ENCODE assay signal across 8 mouse cellular contexts in genomic region chrX:53642980-53643961, GRCm38 (mm10). TPM values are rescaled to one million over a fixed set of nuclear protein-coding genes. Genes with fewer than 3 reads are reported as not detected.
A peak's percentile ranks its signal among the peaks of the same experiment; 100 is the strongest.
DNase-seq lines count a peak whose midpoint lies in the region; ATAC-seq and TF ChIP-seq lines count a peak whose summit lies in the region.
"Not testable (repeated sequence)": the region's sequence is repeated elsewhere in the genome, so short reads cannot be mapped to it uniquely, and the experiment has no call there.

TSS of gene Rtl8a (minus strand) at chrX:53643682.

- H3K27ac ChIP-seq in heart, embryonic 11.5 days (ENCODE audit: low read depth, low read length) = peak within 1 kb of the TSS; percentile 50; the same call in 1 of the 2 replicates
- peak within 1 kb of the TSS; percentile 62; the same call in 1 of the 2 replicates for H3K27ac ChIP-seq in kidney, embryonic 15.5 days
- peak within 1 kb of the TSS; percentile 63 for H3K27ac ChIP-seq in limb, embryonic 15.5 days
- peak within 1 kb of the TSS; percentile 32; the same call in 1 of the 2 replicates for H3K27ac ChIP-seq in midbrain, postnatal 0 days (ENCODE audit: low read depth, low read length)

- peak; percentile 90 for ATAC-seq in heart, embryonic 11.5 days (replicated peaks; ENCODE audit: insufficient number of reproducible peaks, low FRiP score, low TSS enrichment)
- ATAC-seq in kidney, embryonic 15.5 days (replicated peaks; ENCODE audit: low FRiP score) = peak; percentile 95
- peak; percentile 86 for ATAC-seq in limb, embryonic 15.5 days (ENCODE audit: insufficient number of reproducible peaks, low FRiP score, low TSS enrichment, low read depth)
- peak; percentile 94 for ATAC-seq in midbrain, postnatal 0 days (ENCODE audit: low FRiP score)

- 14% methylated on average over 11 of the region's 50 CpGs for WGBS in heart, embryonic 11.5 days (ENCODE audit: insufficient replicate concordance)
- 15% methylated on average over 13 of the region's 50 CpGs for WGBS in kidney, embryonic 15.5 days
- 25% methylated on average over 12 of the region's 50 CpGs for WGBS in limb, embryonic 15.5 days
- 25% methylated on average over 11 of the region's 50 CpGs for WGBS in midbrain, postnatal 0 days

- TF ChIP-seq CTCF in brain, embryonic 14.5 days (IDR thresholded peaks at IDR 0.05; ENCODE audit: borderline replicate concordance, extremely low read depth, insufficient read depth, insufficient read length); midbrain, postnatal 0 days (IDR thresholded peaks at IDR 0.05): not testable (repeated sequence)

- peak within 1 kb of the TSS; percentile 43; the same call in 1 of the 2 replicates for H3K9ac ChIP-seq in heart, embryonic 11.5 days (ENCODE audit: low read depth, low read length)
- H3K9ac ChIP-seq in kidney, embryonic 15.5 days; limb, embryonic 15.5 days: not testable (repeated sequence)
- H3K9ac ChIP-seq in midbrain, postnatal 0 days (replicated peaks; ENCODE audit: low read length, poor library complexity, severe bottlenecking) = 0 out of 2 replicates have a peak within 1 kb of the TSS, but pooled peaks have one; percentile 19

- not testable (repeated sequence) for H3K9me3 ChIP-seq in erythroblast, embryonic 14.5 days (ENCODE audit: control insufficient read depth, low read length); heart, embryonic 11.5 days (replicated peaks; ENCODE audit: control insufficient read depth, low read length); kidney, embryonic 15.5 days (replicated peaks); limb, embryonic 15.5 days; midbrain, postnatal 0 days (ENCODE audit: low read length)

- peak within 1 kb of the TSS; percentile 48 for H3K4me3 ChIP-seq in erythroblast, embryonic 14.5 days (replicated peaks)
- peak within 1 kb of the TSS; percentile 34 for H3K4me3 ChIP-seq in heart, embryonic 11.5 days (ENCODE audit: low read depth, low read length)
- peak within 1 kb of the TSS; percentile 38 for H3K4me3 ChIP-seq in kidney, embryonic 15.5 days (replicated peaks)
- peak within 1 kb of the TSS; percentile 36 for H3K4me3 ChIP-seq in limb, embryonic 15.5 days
- peak within 1 kb of the TSS; percentile 35 for H3K4me3 ChIP-seq in midbrain, postnatal 0 days (ENCODE audit: low read depth, low read length)

- H3K36me3 ChIP-seq in erythroblast, embryonic 14.5 days (ENCODE audit: control insufficient read depth); heart, embryonic 11.5 days (ENCODE audit: control insufficient read depth, insufficient read depth, low read length); kidney, embryonic 15.5 days; limb, embryonic 15.5 days; midbrain, postnatal 0 days (ENCODE audit: insufficient read depth, low read length): not testable (repeated sequence)

- peak; percentile 86 for DNase-seq in 3134 (ENCODE audit: extremely low read depth, insufficient read length, low spot score)
- DNase-seq in brain, embryonic 14.5 days (ENCODE audit: low read depth) = peak; percentile 93
- peak; percentile 85 for DNase-seq in midbrain, postnatal 0 days (ENCODE audit: low spot score)
- peak; percentile 13 to 72 for DNase-seq in spleen, postnatal 10 days (ENCODE audit: low spot score in 2 of 2)

- H3K4me2 ChIP-seq in heart, embryonic 11.5 days = peak within 1 kb of the TSS; percentile 54
- peak within 1 kb of the TSS; percentile 51 for H3K4me2 ChIP-seq in kidney, embryonic 15.5 days
- H3K4me2 ChIP-seq in limb, embryonic 15.5 days = peak within 1 kb of the TSS; percentile 35
- H3K4me2 ChIP-seq in midbrain, postnatal 0 days (ENCODE audit: low read depth, low read length, poor library complexity, severe bottlenecking) = peak within 1 kb of the TSS; percentile 43

- not testable (repeated sequence) for H3K4me1 ChIP-seq in erythroblast, embryonic 14.5 days (ENCODE audit: control insufficient read depth); heart, embryonic 11.5 days (ENCODE audit: control insufficient read depth, insufficient read depth, low read length); kidney, embryonic 15.5 days; limb, embryonic 15.5 days; midbrain, postnatal 0 days (ENCODE audit: insufficient read depth, low read length)

- not testable (repeated sequence) for TF ChIP-seq POLR2A in brain, embryonic 14.5 days (IDR thresholded peaks at IDR 0.05; ENCODE audit: borderline replicate concordance, extremely low read depth, insufficient read depth, insufficient read length, poor library complexity, severe bottlenecking)

- not testable (repeated sequence) for H3K27me3 ChIP-seq in erythroblast, embryonic 14.5 days (ENCODE audit: control insufficient read depth); heart, embryonic 11.5 days (ENCODE audit: control insufficient read depth, insufficient read depth, low read length); kidney, embryonic 15.5 days; limb, embryonic 15.5 days; midbrain, postnatal 0 days (ENCODE audit: insufficient read depth, low read length)

RNA-seq across cellular contexts. Expression of gene Rtl8a, which starts in this region (rescaled TPM):
- polyA plus RNA-seq in brain, embryonic 14.5 days (2012; rRNA removed) = 286 and 338 TPM in 2 replicates
- polyA plus RNA-seq in erythroblast, embryonic 14.5 days (2012) = 0.17 and 0.52 TPM in 2 replicates
- polyA plus RNA-seq in heart, embryonic 11.5 days (2014; fragmentation: Nextera tagmentation; extraction: Ambion mirVana) = 108 and 110 TPM in 2 replicates
- 69.1 and 76.4 TPM in 2 replicates for polyA plus RNA-seq in kidney, embryonic 15.5 days (2015; fragmentation: Nextera tagmentation; extraction: Ambion mirVana)
- polyA plus RNA-seq in limb, embryonic 15.5 days (2015; fragmentation: Nextera tagmentation; extraction: Ambion mirVana) = 63.3 and 85.3 TPM in 2 replicates
- total RNA-seq in midbrain, postnatal 0 days (2014; rRNA removed) = 222 and 307 TPM in 2 replicates
- 313 and 323 TPM in 2 replicates for polyA plus RNA-seq in midbrain, postnatal 0 days (2015; fragmentation: Nextera tagmentation; extraction: Ambion mirVana)

Comparison
In these comparisons a context has a peak if more than half of its experiments do, and no peak if none do; other contexts are left out.
1. Peak in every context shown above with its lines: DNase-seq, ATAC-seq, H3K4me3 ChIP-seq and H3K27ac ChIP-seq.
2. RNA of gene Rtl8a (polyA plus RNA-seq): 313 to 323 TPM in midbrain, postnatal 0 days, 286 to 338 TPM in brain, embryonic 14.5 days, 108 to 110 TPM in heart, embryonic 11.5 days, 69.1 to 76.4 TPM in kidney, embryonic 15.5 days and 63.3 to 85.3 TPM in limb, embryonic 15.5 days; 0.17 to 0.52 TPM in erythroblast, embryonic 14.5 days; every median in the first group is over 10 times any median in the second.
3. DNase-seq: peak in every context shown above with its lines; median percentile 93 in brain, embryonic 14.5 days; 86 in 3134; 85 in midbrain, postnatal 0 days; 42 in spleen, postnatal 10 days.